Mouse (Mus musculus) MEL (cell line): Measurements from ENCODE around the gene Calhm3. TPM values are rescaled to one million over a fixed set of nuclear protein-coding genes. Genes with fewer than 3 reads are reported as not detected.

Experiments
- DNase-seq: peaks from one replicate; pipeline ENCODE4 v3.0.0; 2011; ENCODE audit warnings: low read depth, low spot score
- H3K27ac ChIP-seq: 2 replicates; pipeline ENCODE4 v1.5.1; 2012; ENCODE audit warnings: low read depth, mild to moderate bottlenecking, control low read depth, low read length, moderate library complexity; ENCODE audit not compliant: control insufficient read depth
- H3K27me3 ChIP-seq, 2 experiments: fragments of 150-350 bp in 1 of 2; sonication (generic) in 1 of 2; 2 replicates each; pipeline ENCODE4 v1.6.1; 2012; ENCODE audit warnings: low read length in 2 of 2, mild to moderate bottlenecking in 2 of 2, improper control_type of control experiment in 1 of 2, moderate library complexity in 1 of 2; ENCODE audit not compliant: insufficient read depth in 2 of 2, control insufficient read depth in 1 of 2
- H3K36me3 ChIP-seq, 2 experiments: 2 replicates each; pipeline ENCODE4 v1.6.1; 2012 to 2014; ENCODE audit warnings: low read length in 2 of 2, improper control_type of control experiment in 1 of 2, inconsistent platforms in 1 of 2, mild to moderate bottlenecking in 1 of 2; ENCODE audit not compliant: insufficient read depth in 2 of 2, control insufficient read depth in 1 of 2
- H3K4me1 ChIP-seq, 2 experiments: fragments of 150-350 bp in 1 of 2; sonication (generic) in 1 of 2; 2 replicates each; pipeline ENCODE4 v1.6.1; 2012; ENCODE audit warnings: low read length in 2 of 2, improper control_type of control experiment in 1 of 2, mild to moderate bottlenecking in 1 of 2; ENCODE audit not compliant: insufficient read depth in 2 of 2, control insufficient read depth in 1 of 2
- H3K4me3 ChIP-seq, 2 experiments: fragments of 150-350 bp in 1 of 2; sonication (generic) in 1 of 2; 2 replicates each; pipeline ENCODE4 v1.5.1; 2012; ENCODE audit warnings: low read depth in 2 of 2, low read length in 2 of 2, mild to moderate bottlenecking in 2 of 2, moderate library complexity in 2 of 2, control low read depth in 1 of 2, improper control_type of control experiment in 1 of 2; ENCODE audit not compliant: control insufficient read depth in 1 of 2, insufficient read depth in 1 of 2
- H3K79me2 ChIP-seq: 2 replicates; pipeline ENCODE4 v1.6.1; 2012; ENCODE audit warnings: mild to moderate bottlenecking, low read length, moderate library complexity; ENCODE audit not compliant: control insufficient read depth, poor library complexity, insufficient read depth
- H3K9ac ChIP-seq: 2 replicates; pipeline ENCODE4 v1.6.1; 2012; ENCODE audit warnings: low read depth, mild to moderate bottlenecking, control low read depth, low read length, moderate library complexity; ENCODE audit not compliant: control insufficient read depth, poor library complexity, severe bottlenecking
- H3K9me3 ChIP-seq: fragments of 150-350 bp; sonication (generic); replicated peaks from 2 replicates; pipeline ENCODE4 v1.6.1; 2012; ENCODE audit warnings: mild to moderate bottlenecking, low read length, improper control_type of control experiment, moderate library complexity; ENCODE audit not compliant: insufficient read depth
- BHLHE40 ChIP-seq: IDR thresholded peaks from 2 replicates; pipeline ENCODE4 v1.6.1; 2012; ENCODE audit warnings: low read depth, mild to moderate bottlenecking, inconsistent platforms, low read length, improper control_type of control experiment, borderline replicate concordance
- CHD1 ChIP-seq: IDR thresholded peaks from 2 replicates; pipeline ENCODE4 v1.6.1; 2012; ENCODE audit warnings: low read depth, mild to moderate bottlenecking, inconsistent platforms, low read length, improper control_type of control experiment
- CHD2 ChIP-seq: IDR thresholded peaks from 2 replicates; pipeline ENCODE4 v1.6.1; 2011; ENCODE audit warnings: low read length, improper control_type of control experiment
- ELF1 ChIP-seq: IDR thresholded peaks from 2 replicates; pipeline ENCODE4 v1.6.1; 2014; ENCODE audit warnings: low read depth, mild to moderate bottlenecking, inconsistent platforms, low read length, improper control_type of control experiment, moderate library complexity
- EP300 ChIP-seq, 2 experiments: IDR thresholded peaks; 2 replicates each; pipeline ENCODE4 v1.6.1; 2011; ENCODE audit warnings: improper control_type of control experiment in 2 of 2, low read length in 2 of 2, low read depth in 1 of 2, mild to moderate bottlenecking in 1 of 2
- ETS1 ChIP-seq: IDR thresholded peaks from 2 replicates; pipeline ENCODE4 v1.6.1; 2012; ENCODE audit warnings: low read depth, mild to moderate bottlenecking, inconsistent platforms, low read length, improper control_type of control experiment, moderate library complexity
- GABPA ChIP-seq: IDR thresholded peaks from 2 replicates; pipeline ENCODE4 v1.6.1; 2012; ENCODE audit warnings: low read depth, mild to moderate bottlenecking, inconsistent platforms, low read length, improper control_type of control experiment, moderate library complexity
- JUND ChIP-seq: IDR thresholded peaks from 2 replicates; pipeline ENCODE4 v1.6.1; 2011; ENCODE audit warnings: low read depth, mild to moderate bottlenecking, improper control_type of control experiment, low read length
- MAFK ChIP-seq: IDR thresholded peaks from 2 replicates; pipeline ENCODE4 v1.6.1; 2011; ENCODE audit warnings: low read depth, mild to moderate bottlenecking, low read length, improper control_type of control experiment, borderline replicate concordance
- MAZ ChIP-seq: IDR thresholded peaks from 2 replicates; pipeline ENCODE4 v1.6.1; 2012; ENCODE audit warnings: low read depth, mild to moderate bottlenecking, inconsistent platforms, low read length, improper control_type of control experiment
- MEF2A ChIP-seq: IDR thresholded peaks from 2 replicates; pipeline ENCODE4 v1.6.1; 2014; ENCODE audit warnings: low read depth, mild to moderate bottlenecking, inconsistent platforms, low read length, improper control_type of control experiment; ENCODE audit not compliant: poor library complexity, insufficient replicate concordance, severe bottlenecking; ENCODE audit errors: extremely low read depth
- MXI1 ChIP-seq: IDR thresholded peaks from 2 replicates; pipeline ENCODE4 v1.6.1; 2011; ENCODE audit warnings: mild to moderate bottlenecking, low read depth, low read length, improper control_type of control experiment
- NELFE ChIP-seq: IDR thresholded peaks from 2 replicates; pipeline ENCODE4 v1.6.1; 2011; ENCODE audit warnings: low read depth, low read length, improper control_type of control experiment
- POLR2A ChIP-seq, 2 experiments: IDR thresholded peaks; 2 replicates each; pipeline ENCODE4 v1.6.1; 2011 to 2012; ENCODE audit warnings: low read length in 2 of 2, mild to moderate bottlenecking in 2 of 2, control low read depth in 1 of 2, improper control_type of control experiment in 1 of 2, low read depth in 1 of 2, moderate library complexity in 1 of 2; ENCODE audit not compliant: control insufficient read depth in 1 of 2, insufficient read depth in 1 of 2, poor library complexity in 1 of 2
- POLR2AphosphoS5 ChIP-seq: IDR thresholded peaks from 2 replicates; pipeline ENCODE4 v1.6.1; 2012; ENCODE audit warnings: low read depth, borderline replicate concordance, mild to moderate bottlenecking, inconsistent platforms, low read length, moderate library complexity, mixed read lengths
- RCOR1 ChIP-seq: IDR thresholded peaks from 2 replicates; pipeline ENCODE4 v1.6.1; 2012; ENCODE audit warnings: low read depth, mild to moderate bottlenecking, inconsistent platforms, low read length, improper control_type of control experiment
- SIN3A ChIP-seq: IDR thresholded peaks from 2 replicates; pipeline ENCODE4 v1.6.1; 2012; ENCODE audit warnings: low read length, improper control_type of control experiment, inconsistent platforms
- SMC3 ChIP-seq: IDR thresholded peaks from 2 replicates; pipeline ENCODE4 v1.6.1; 2011; ENCODE audit warnings: low read depth, low read length, improper control_type of control experiment
- TBP ChIP-seq: IDR thresholded peaks from 2 replicates; pipeline ENCODE4 v1.8.0; 2011; ENCODE audit warnings: low read depth, low read length, improper control_type of control experiment
- TCF12 ChIP-seq: IDR thresholded peaks from 2 replicates; pipeline ENCODE4 v1.6.1; 2014; ENCODE audit warnings: low read depth, mild to moderate bottlenecking, inconsistent platforms, low read length, improper control_type of control experiment, moderate library complexity
- UBTF ChIP-seq: IDR thresholded peaks from 2 replicates; pipeline ENCODE4 v1.6.1; 2012; ENCODE audit warnings: low read depth, mild to moderate bottlenecking, inconsistent platforms, low read length, improper control_type of control experiment, moderate library complexity, borderline replicate concordance; ENCODE audit not compliant: insufficient read depth
- USF1 ChIP-seq: IDR thresholded peaks from 2 replicates; pipeline ENCODE4 v1.6.1; 2014; ENCODE audit warnings: low read depth, mild to moderate bottlenecking, inconsistent platforms, low read length, improper control_type of control experiment, moderate library complexity
- USF2 ChIP-seq, 2 experiments: IDR thresholded peaks; 2 replicates each; pipeline ENCODE4 v1.6.1; 2011 to 2012; ENCODE audit warnings: improper control_type of control experiment in 2 of 2, low read length in 2 of 2, borderline replicate concordance in 1 of 2, inconsistent platforms in 1 of 2, low read depth in 1 of 2, mild to moderate bottlenecking in 1 of 2; ENCODE audit not compliant: insufficient read depth in 1 of 2
- ZC3H11A ChIP-seq: IDR thresholded peaks from 2 replicates; pipeline ENCODE4 v1.6.1; 2012; ENCODE audit warnings: low read depth, mild to moderate bottlenecking, inconsistent platforms, low read length, improper control_type of control experiment
- ZKSCAN1 ChIP-seq: IDR thresholded peaks from 2 replicates; pipeline ENCODE4 v1.6.1; 2012; ENCODE audit warnings: low read depth, mild to moderate bottlenecking, inconsistent platforms, low read length, improper control_type of control experiment, moderate library complexity
- ZNF384 ChIP-seq: IDR thresholded peaks from 2 replicates; pipeline ENCODE4 v1.6.1; 2012; ENCODE audit warnings: low read depth, mild to moderate bottlenecking, inconsistent platforms, low read length, improper control_type of control experiment
- polyA plus RNA-seq, 2 experiments: library from polyadenylated mRNA; stranded (reverse) in 1 of 2; unstranded in 1 of 2; fragments of >175 nt in 1 of 2; fragments of >200 nt in 1 of 2; gene quantifications; 2 replicates each; pipeline versions ENCODE4 v1.2.1 to v1.2.4; 2012; ENCODE audit warnings: low replicate concordance in 2 of 2, low read depth in 1 of 2; ENCODE audit not compliant: insufficient read length in 2 of 2, insufficient read depth in 1 of 2, missing spikeins in 1 of 2
- total RNA-seq: library from RNA; depleted of rRNA; stranded (reverse); fragments of 300-350 nt; gene quantifications from 2 replicates; pipeline ENCODE4 v1.2.3, GENCODE M21; 2012

The Calhm3 gene
- total and polyA plus RNA-seq, 3 experiments: not detected

- DNase-seq: no peak
- Histone ChIP-seq H3K79me2 (no peaks in the 10 kb centered on the region), H3K4me3 (no peak overlapping the region), H3K4me1 (no peaks in the 10 kb centered on the region), H3K9me3 (no peaks in the 10 kb centered on the region), H3K27me3 (peaks cover 10 to 12% of the 10 kb centered on the region in 2 experiments), H3K27ac (no peak overlapping the region), H3K9ac (no peak overlapping the region), H3K36me3 (no peaks in the 10 kb centered on the region)
- TF ChIP-seq USF1: no peak
- no peak for TF ChIP-seq MXI1
- no peak for TF ChIP-seq NELFE
- no peak for TF ChIP-seq BHLHE40
- TF ChIP-seq MAZ: no peak
- no peak for TF ChIP-seq TBP
- no peak for TF ChIP-seq EP300 (IDR thresholded peaks at IDR 0.05; ENCODE audit: low read depth in 1 of 2, low read length in 2 of 2)
- no peak for TF ChIP-seq SIN3A
- no peak for TF ChIP-seq ZKSCAN1
- no peak for TF ChIP-seq MEF2A
- TF ChIP-seq GABPA: no peak
- TF ChIP-seq USF2 (IDR thresholded peaks at IDR 0.05; ENCODE audit: borderline replicate concordance in 1 of 2, insufficient read depth in 1 of 2, low read depth in 1 of 2, low read length in 2 of 2): no peak
- no peak for TF ChIP-seq MAFK
- TF ChIP-seq RCOR1: no peak
- TF ChIP-seq SMC3: no peak
- no peak for TF ChIP-seq POLR2A (IDR thresholded peaks at IDR 0.05; ENCODE audit: control insufficient read depth in 1 of 2, insufficient read depth in 1 of 2, low read depth in 1 of 2, low read length in 2 of 2, poor library complexity in 1 of 2)
- no peak for TF ChIP-seq UBTF
- no peak for TF ChIP-seq TCF12
- TF ChIP-seq CHD2: no peak
Observed at GRCm38 (mm10) chr19:47149854-47150253, 7.7 kb downstream of the Calhm3 start.

- no peak for DNase-seq
- H3K9me3 ChIP-seq: no peaks in the 10 kb centered on the region
- no peak overlapping the region for H3K9ac ChIP-seq
- no peaks in the 10 kb centered on the region for H3K79me2 ChIP-seq
- H3K27ac ChIP-seq: no peak overlapping the region
- H3K27me3 ChIP-seq: peaks cover 5 to 8% of the 10 kb centered on the region in 2 experiments
- no peaks in the 10 kb centered on the region for H3K36me3 ChIP-seq
- H3K4me1 ChIP-seq: no peaks in the 10 kb centered on the region
- no peak overlapping the region for H3K4me3 ChIP-seq
- no peak for TF ChIP-seq ETS1
- no peak for TF ChIP-seq MAZ
- no peak for TF ChIP-seq MEF2A
- no peak for TF ChIP-seq ZNF384
- no peak for TF ChIP-seq TCF12
- TF ChIP-seq POLR2AphosphoS5: no peak
- no peak for TF ChIP-seq CHD1
- TF ChIP-seq GABPA: no peak
- TF ChIP-seq ZC3H11A: no peak
- no peak for TF ChIP-seq TBP
- no peak for TF ChIP-seq JUND
- TF ChIP-seq ELF1: no peak
Observed at GRCm38 (mm10) chr19:47148267-47148847, 9.2 kb downstream of the Calhm3 start.
